Mouse (Mus musculus) forebrain, embryonic 11.5 days (tissue): ENCODE data around the gene Lmo3. TPM values are rescaled to one million over a fixed set of nuclear protein-coding genes. Genes with fewer than 3 reads are reported as not detected.

Experiments used
- ATAC-seq: fragments of 200-750 bp; cut with Nextera tagmentation; replicated peaks from 2 replicates; pipeline ENCODE4 v1.8.0; 2017; ENCODE audit warnings: moderate TSS enrichment; ENCODE audit not compliant: low FRiP score
- DNase-seq: peaks from one replicate; pipeline ENCODE4 v3.0.0-alpha.2; 2017; ENCODE audit warnings: low spot score
- H3K27ac ChIP-seq: fragments of 300-500 bp; sonication (generic); 2 replicates; pipeline ENCODE4 v1.5.1; 2014; ENCODE audit warnings: low read depth, low read length
- H3K27me3 ChIP-seq: fragments of 300-500 bp; sonication (generic); 2 replicates; pipeline ENCODE4 v1.6.1; 2014; ENCODE audit warnings: mild to moderate bottlenecking, low read length, mixed read lengths; ENCODE audit not compliant: control insufficient read depth, insufficient read depth
- H3K36me3 ChIP-seq: fragments of 300-500 bp; sonication (generic); 2 replicates; pipeline ENCODE4 v1.6.1; 2014; ENCODE audit warnings: mild to moderate bottlenecking, low read length, moderate library complexity, mixed read lengths; ENCODE audit not compliant: control insufficient read depth, insufficient read depth
- H3K4me1 ChIP-seq: fragments of 300-500 bp; sonication (generic); replicated peaks from 2 replicates; pipeline ENCODE4 v1.6.1; 2014; ENCODE audit warnings: low read length, mixed read lengths; ENCODE audit not compliant: control insufficient read depth, insufficient read depth
- H3K4me2 ChIP-seq: fragments of 300-500 bp; sonication (generic); 2 replicates; pipeline ENCODE4 v1.6.1; 2014; ENCODE audit warnings: low read depth, mild to moderate bottlenecking, low read length, moderate library complexity, mixed read lengths; ENCODE audit not compliant: severe bottlenecking
- H3K4me3 ChIP-seq: fragments of 300-500 bp; sonication (generic); 2 replicates; pipeline ENCODE4 v1.5.1; 2014; ENCODE audit warnings: low read depth, low read length
- H3K9ac ChIP-seq: fragments of 300-500 bp; sonication (generic); 2 replicates; pipeline ENCODE4 v1.6.1; 2014; ENCODE audit warnings: low read length
- H3K9me3 ChIP-seq: fragments of 300-500 bp; sonication (generic); 2 replicates; pipeline ENCODE4 v1.6.1; 2016; ENCODE audit warnings: low read length, mixed read lengths; ENCODE audit not compliant: control insufficient read depth
- WGBS: fragments of 180-500 bp; shearing (Covaris S2); extraction: QIAGEN DNeasy Blood & Tissue Kit; methylation state at CpG from one replicate; pipeline ENCODE4 v1.1.7; 2014; 5-methylcytosine and 5-hydroxymethylcytosine counted together
- polyA plus RNA-seq: library from polyadenylated mRNA; unstranded; fragments of >200 nt; fragmentation: Nextera tagmentation; extraction: Ambion mirVana; gene quantifications from 2 replicates; pipeline ENCODE4 v1.2.1, GENCODE M21; 2014

Lmo3 gene
- polyA plus RNA-seq, 1 experiment from 2014 or later: 29.4 TPM

DNA sequence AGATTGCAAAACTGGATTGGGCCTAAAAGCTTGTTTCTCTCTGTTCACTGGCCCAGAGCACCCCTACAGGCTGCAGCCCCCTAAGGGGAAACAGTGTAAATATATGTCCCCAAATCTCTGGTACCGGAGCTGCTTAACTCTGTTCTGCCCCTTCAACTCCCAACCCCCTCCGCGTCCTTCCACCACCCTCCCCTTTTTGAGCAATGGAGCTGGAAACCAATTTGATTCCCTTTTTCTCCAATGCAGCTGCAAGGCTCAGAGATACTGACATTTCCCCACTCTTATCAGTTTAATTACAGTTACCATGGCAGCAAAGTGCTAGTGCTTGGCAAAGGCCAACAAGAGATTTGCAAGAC lies 161.3 kb downstream of the Lmo3 start:
- H3K4me3 ChIP-seq: peak overlapping the region; percentile 48
- H3K27me3 ChIP-seq: no peaks in the 10 kb centered on the region
- peak; percentile 69 for DNase-seq
- WGBS: 0% methylated on average over 3 of the region's 3 CpGs
- H3K27ac ChIP-seq: peak overlapping the region; percentile 94
- ATAC-seq: peak; percentile 57
- no peaks in the 10 kb centered on the region for H3K36me3 ChIP-seq
- H3K9ac ChIP-seq: peak overlapping the region; percentile 39
- H3K9me3 ChIP-seq: no peaks in the 10 kb centered on the region
- peak overlapping the region; percentile 72 for H3K4me2 ChIP-seq
- peaks cover 15% of the 10 kb centered on the region; the same call in 1 of the 2 replicates for H3K4me1 ChIP-seq

GRCm38 (mm10) chr6:138419871-138420535 lies 161.8 kb downstream of the Lmo3 start:
- peaks cover 15% of the 10 kb centered on the region; the same call in 1 of the 2 replicates for H3K4me1 ChIP-seq
- H3K27ac ChIP-seq: peak overlapping the region; percentile 94
- peak overlapping the region; percentile 39 for H3K9ac ChIP-seq
- no peaks in the 10 kb centered on the region for H3K36me3 ChIP-seq
- H3K9me3 ChIP-seq: no peaks in the 10 kb centered on the region
- WGBS: 5% methylated on average over 8 of the region's 8 CpGs
- H3K4me2 ChIP-seq: peak overlapping the region; percentile 72
- DNase-seq: peak; percentile 67
- peak overlapping the region; percentile 48 for H3K4me3 ChIP-seq
- no peaks in the 10 kb centered on the region for H3K27me3 ChIP-seq
- peak; percentile 73 for ATAC-seq

DNA sequence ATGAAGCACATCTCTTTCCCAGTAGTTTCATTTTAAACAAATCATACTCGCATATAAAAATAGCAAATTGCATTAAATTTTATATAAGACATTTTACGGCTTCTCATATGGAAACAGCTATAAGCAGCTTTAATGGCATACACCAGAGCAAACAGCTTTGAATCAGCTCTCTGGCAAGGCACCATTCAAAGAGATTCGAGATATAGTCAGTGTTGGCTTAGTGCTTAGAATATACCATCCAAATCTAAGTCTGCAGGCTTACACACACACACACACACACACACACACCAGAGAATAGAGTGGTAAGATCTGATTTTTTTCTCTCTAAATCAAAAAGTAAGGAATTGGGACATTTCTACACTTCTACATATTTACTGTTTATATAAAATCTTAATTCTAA lies 169.7 kb downstream of the Lmo3 start:
- no peaks in the 10 kb centered on the region for H3K4me1 ChIP-seq
- no peaks in the 10 kb centered on the region for H3K27me3 ChIP-seq
- no peak overlapping the region for H3K27ac ChIP-seq
- no peak overlapping the region for H3K9ac ChIP-seq
- no peaks in the 10 kb centered on the region for H3K9me3 ChIP-seq
- H3K36me3 ChIP-seq: no peaks in the 10 kb centered on the region
- no peak overlapping the region for H3K4me3 ChIP-seq
- 86% methylated on average over 3 of the region's 3 CpGs for WGBS
- no peak overlapping the region for H3K4me2 ChIP-seq
- DNase-seq: no peak
- no peak for ATAC-seq

- no peak for ATAC-seq
- H3K27ac ChIP-seq: no peak overlapping the region
- DNase-seq: no peak
- H3K4me1 ChIP-seq: no peaks in the 10 kb centered on the region
- no peak overlapping the region for H3K4me2 ChIP-seq
- no peaks in the 10 kb centered on the region for H3K9me3 ChIP-seq
- 89% methylated on average over 6 of the region's 6 CpGs for WGBS
- H3K36me3 ChIP-seq: no peaks in the 10 kb centered on the region
- no peaks in the 10 kb centered on the region for H3K27me3 ChIP-seq
- H3K9ac ChIP-seq: no peak overlapping the region
- H3K4me3 ChIP-seq: no peak overlapping the region
Measured at GRCm38 (mm10) chr6:138402031-138402430, 179.7 kb downstream of the Lmo3 start.

DNA sequence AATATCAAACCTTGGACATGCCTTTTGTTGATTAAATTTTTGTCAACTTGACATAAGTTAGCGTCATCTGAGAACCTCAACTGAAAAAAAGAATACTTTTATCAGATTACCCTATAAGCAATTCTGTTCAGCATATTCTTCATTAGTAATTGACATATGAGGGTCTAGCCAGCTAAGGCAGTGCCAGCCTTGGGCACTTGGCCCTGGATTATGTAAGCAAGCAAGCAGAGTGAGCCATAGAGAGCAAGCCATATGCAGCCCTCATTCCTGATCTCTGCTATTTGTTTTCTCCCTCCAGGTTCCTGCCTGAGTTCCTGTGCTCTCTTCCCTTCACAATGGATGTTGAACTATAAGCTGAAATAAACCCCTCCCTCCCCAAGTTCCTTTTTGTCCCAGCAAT lies 182.9 kb downstream of the Lmo3 start:
- Histone ChIP-seq H3K27ac (no peak overlapping the region), H3K4me1 (no peaks in the 10 kb centered on the region), H3K9me3 (no peaks in the 10 kb centered on the region), H3K4me3 (no peak overlapping the region), H3K9ac (no peak overlapping the region), H3K36me3 (no peaks in the 10 kb centered on the region), H3K4me2 (no peak overlapping the region), H3K27me3 (no peaks in the 10 kb centered on the region)
- DNase-seq (no peak), ATAC-seq (no peak)
- 90% methylated on average over 1 of the region's 1 CpGs for WGBS

DNA sequence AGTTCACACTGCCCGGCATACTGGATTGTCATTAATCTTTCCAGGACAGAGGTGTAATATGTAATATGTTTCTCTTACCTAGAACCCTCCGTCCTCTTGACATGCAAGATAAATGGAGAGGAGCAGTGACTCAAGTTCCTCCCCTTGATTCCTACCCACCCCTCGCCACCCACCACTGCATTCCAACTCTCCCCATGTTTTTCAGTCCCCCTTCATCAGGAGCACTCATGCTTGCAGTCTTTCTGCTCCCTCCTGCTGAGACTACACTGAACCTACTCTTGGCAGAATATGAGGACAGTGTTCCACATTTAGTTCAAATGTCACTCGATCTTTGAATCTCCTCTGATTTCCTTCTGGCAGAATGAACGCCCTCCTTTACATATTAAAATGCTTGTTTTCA lies 190.7 kb downstream of the Lmo3 start:
- Histone ChIP-seq H3K4me3 (no peak overlapping the region), H3K9me3 (no peaks in the 10 kb centered on the region), H3K4me1 (0 out of 2 replicates have a peak, but pooled peaks cover 2% of the 10 kb centered on the region), H3K4me2 (no peak overlapping the region), H3K9ac (no peak overlapping the region), H3K27ac (no peak overlapping the region), H3K27me3 (no peaks in the 10 kb centered on the region), H3K36me3 (no peaks in the 10 kb centered on the region)
- WGBS: 74% methylated on average over 5 of the region's 5 CpGs
- 0 out of 2 replicates have a peak, but pooled peaks have one; percentile 24 for ATAC-seq
- DNase-seq: no peak

DNA sequence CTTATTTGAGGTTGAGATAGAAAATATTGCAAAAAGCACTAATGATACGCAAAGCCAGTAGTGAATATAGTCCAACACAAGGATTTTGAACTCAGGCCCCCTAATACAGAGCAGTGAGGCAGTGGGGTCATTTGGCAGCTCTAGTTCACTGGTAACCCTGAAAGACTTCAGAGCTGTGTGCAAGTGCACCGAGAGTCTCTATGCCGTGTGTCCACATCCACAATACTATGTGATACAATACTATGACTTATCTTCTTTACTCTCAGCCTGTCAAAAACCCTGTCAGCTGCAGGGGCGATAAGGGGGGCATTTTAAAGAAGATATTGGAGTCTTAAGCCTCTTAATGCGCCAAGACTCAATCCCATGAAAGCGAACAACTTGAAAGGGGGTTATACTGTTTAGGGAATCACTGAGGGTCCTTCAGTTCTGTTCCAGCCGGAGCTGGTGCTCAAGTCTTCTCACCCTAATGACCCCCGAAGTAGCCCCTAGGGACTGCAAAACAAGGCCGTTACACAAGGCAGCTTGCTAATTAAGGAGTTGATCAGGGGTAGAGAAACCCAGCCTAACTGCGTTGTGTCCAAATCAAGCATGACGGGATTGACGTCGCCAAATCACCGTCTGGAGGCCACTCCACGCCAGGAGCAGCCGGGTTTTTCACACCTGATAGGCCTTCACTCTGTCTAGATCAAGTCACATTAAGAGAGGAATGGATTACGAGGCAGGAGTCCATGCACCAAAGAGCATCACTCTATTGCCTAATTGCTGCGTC lies 193.4 kb downstream of the Lmo3 start:
- 32% methylated on average over 18 of the region's 18 CpGs for WGBS

DNA sequence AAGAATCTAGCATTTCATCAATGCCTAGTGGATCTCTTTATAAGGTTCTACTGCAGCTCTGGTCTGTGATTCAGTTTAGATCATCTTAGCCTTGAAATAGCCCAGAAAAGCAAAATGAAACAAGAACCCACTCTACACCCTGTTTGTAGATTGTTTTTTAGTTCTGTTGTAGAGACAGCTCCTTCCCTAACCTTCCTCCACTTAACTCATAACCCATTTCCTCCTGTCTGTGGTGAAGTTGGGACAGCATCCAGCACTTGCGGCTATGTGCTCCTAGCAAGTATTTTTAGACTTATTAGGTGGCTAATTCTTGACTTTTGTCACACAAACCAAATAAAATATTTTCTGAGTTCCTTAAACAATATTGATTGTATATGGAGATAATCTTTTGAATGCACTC lies 198.6 kb downstream of the Lmo3 start:
- Histone ChIP-seq H3K9me3 (no peaks in the 10 kb centered on the region), H3K4me3 (no peak overlapping the region), H3K9ac (no peak overlapping the region), H3K27ac (no peak overlapping the region), H3K36me3 (no peaks in the 10 kb centered on the region), H3K4me1 (no peaks in the 10 kb centered on the region), H3K27me3 (no peaks in the 10 kb centered on the region), H3K4me2 (no peak overlapping the region)
- WGBS: 90% methylated on average over 1 of the region's 1 CpGs
- DNase-seq: no peak
- ATAC-seq: no peak

More for the DNA sequence above, 193.4 kb downstream of the Lmo3 start:
- Histone ChIP-seq H3K9ac (no peak overlapping the region), H3K4me3 (no peak overlapping the region), H3K27ac (no peak overlapping the region), H3K27me3 (no peaks in the 10 kb centered on the region), H3K36me3 (no peaks in the 10 kb centered on the region), H3K9me3 (no peaks in the 10 kb centered on the region), H3K4me2 (no peak overlapping the region), H3K4me1 (0 out of 2 replicates have a peak, but pooled peaks cover 2% of the 10 kb centered on the region)
- ATAC-seq (no peak), DNase-seq (no peak)
